Mouse (Mus musculus) midbrain, embryonic 12.5 days (tissue): ENCODE measurements around the gene Opcml. TPM values are rescaled to one million over a fixed set of nuclear protein-coding genes. Genes with fewer than 3 reads are reported as not detected.

Experiments
- ATAC-seq: fragments of 200-750 bp; cut with Nextera tagmentation; 2 replicates; pipeline ENCODE4 v1.8.0; 2017; ENCODE audit warnings: low read depth, moderate TSS enrichment, moderate library complexity; ENCODE audit not compliant: low FRiP score
- H3K27ac ChIP-seq: fragments of 300-500 bp; sonication (generic); replicated peaks from 2 replicates; pipeline ENCODE4 v1.5.1; 2016; ENCODE audit warnings: mild to moderate bottlenecking
- H3K27me3 ChIP-seq: fragments of 300-500 bp; sonication (generic); 2 replicates; pipeline ENCODE4 v1.6.1; 2016; ENCODE audit warnings: mild to moderate bottlenecking
- H3K36me3 ChIP-seq: fragments of 300-500 bp; sonication (generic); 2 replicates; pipeline ENCODE4 v1.6.1; 2016
- H3K4me1 ChIP-seq: fragments of 300-500 bp; sonication (generic); 2 replicates; pipeline ENCODE4 v1.6.1; 2016
- H3K4me2 ChIP-seq: fragments of 300-500 bp; sonication (generic); replicated peaks from 2 replicates; pipeline ENCODE4 v1.6.1; 2016; ENCODE audit warnings: mild to moderate bottlenecking, moderate library complexity
- H3K4me3 ChIP-seq: fragments of 300-500 bp; sonication (generic); 2 replicates; pipeline ENCODE4 v1.5.1; 2016; ENCODE audit warnings: mild to moderate bottlenecking
- H3K9ac ChIP-seq: fragments of 300-500 bp; sonication (generic); replicated peaks from 2 replicates; pipeline ENCODE4 v1.6.1; 2016; ENCODE audit warnings: mild to moderate bottlenecking, moderate library complexity
- H3K9me3 ChIP-seq: fragments of 300-500 bp; sonication (generic); 2 replicates; pipeline ENCODE4 v1.6.1; 2016; ENCODE audit warnings: mild to moderate bottlenecking
- WGBS: fragments of 180-500 bp; shearing (Covaris S2); methylation state at CpG from one replicate; pipeline ENCODE4 v1.1.7; 2016; 5-methylcytosine and 5-hydroxymethylcytosine counted together
- polyA plus RNA-seq: library from polyadenylated mRNA; unstranded; fragments of >200 nt; fragmentation: Nextera tagmentation; extraction: Ambion mirVana; gene quantifications from 2 replicates; pipeline ENCODE4 v1.2.1, GENCODE M21; 2016

Gene Opcml
- polyA plus RNA-seq = 6.6 and 7.0 TPM in 2 replicates

DNA sequence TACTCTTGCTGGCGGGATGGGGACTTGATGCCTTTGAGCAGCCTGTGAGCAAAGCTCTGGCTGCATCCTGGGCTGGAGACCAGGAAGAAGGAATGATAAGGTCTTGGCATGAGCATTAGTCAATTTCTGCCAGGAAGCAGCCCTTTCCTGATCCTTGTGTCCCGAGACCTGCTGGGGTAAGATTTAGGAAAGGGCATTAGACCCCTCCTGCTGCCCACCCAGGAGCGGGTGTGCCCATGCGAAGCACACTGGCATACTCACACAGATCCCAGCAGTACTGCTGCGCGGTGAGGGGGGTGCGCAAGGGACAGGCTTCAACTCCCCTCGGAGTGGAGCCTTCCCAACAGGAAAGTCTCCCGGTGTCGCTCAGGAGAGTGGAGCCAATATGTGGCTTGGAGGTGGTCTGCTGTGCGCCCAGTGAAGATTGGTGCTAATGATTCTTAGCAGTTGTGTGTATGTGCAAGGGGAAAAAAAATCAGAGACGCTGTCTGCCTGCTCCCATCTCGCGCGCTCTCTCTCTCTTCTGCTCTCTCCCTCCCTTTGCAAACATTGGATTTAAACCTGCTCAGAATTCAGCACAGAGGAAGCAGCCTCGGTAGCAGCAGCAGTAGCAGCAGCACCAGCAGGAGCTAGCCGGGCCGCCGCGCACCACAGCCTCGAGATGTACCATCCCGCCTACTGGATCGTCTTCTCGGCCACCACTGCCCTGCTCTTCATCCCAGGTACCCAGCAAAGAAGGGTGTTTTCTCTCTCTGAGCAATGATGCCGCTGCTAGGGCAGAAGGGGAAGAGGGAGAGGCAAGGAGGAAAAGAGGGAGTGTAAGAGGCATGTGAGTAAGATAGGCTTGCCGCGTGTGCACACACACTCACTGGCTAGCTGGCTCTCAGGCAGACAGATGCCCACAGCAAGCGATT lies at the start of gene Opcml:
Gene Opcml, plus strand, starts transcription at position 51 of the 914 bp plus-strand sequence.
- ATAC-seq = peak; percentile 87
- H3K27ac ChIP-seq = peak within 1 kb of the TSS; percentile 61
- H3K4me1 ChIP-seq = peaks cover 12% of the 10 kb centered on the region; the same call in 1 of the 2 replicates
- H3K4me3 ChIP-seq = peak within 1 kb of the TSS; percentile 47
- under 1% methylated on average over 28 of the region's 28 CpGs for WGBS
- H3K36me3 ChIP-seq = no peaks in the 10 kb centered on the region
- no peaks in the 10 kb centered on the region for H3K9me3 ChIP-seq
- H3K4me2 ChIP-seq = peak within 1 kb of the TSS; percentile 76
- H3K9ac ChIP-seq = peak within 1 kb of the TSS; percentile 53
- H3K27me3 ChIP-seq = peaks cover 40% of the 10 kb centered on the region

- no peak for ATAC-seq
- 87% methylated on average over 1 of the region's 1 CpGs for WGBS
- no peaks in the 10 kb centered on the region for H3K9me3 ChIP-seq
- H3K27ac ChIP-seq = no peak overlapping the region
- no peaks in the 10 kb centered on the region for H3K36me3 ChIP-seq
- no peaks in the 10 kb centered on the region for H3K27me3 ChIP-seq
- no peak overlapping the region for H3K9ac ChIP-seq
- no peak overlapping the region for H3K4me2 ChIP-seq
- no peak overlapping the region for H3K4me3 ChIP-seq
- H3K4me1 ChIP-seq = no peaks in the 10 kb centered on the region
Observed at GRCm38 (mm10) chr9:27758709-27759108, 31.9 kb upstream of the Opcml start.

DNA sequence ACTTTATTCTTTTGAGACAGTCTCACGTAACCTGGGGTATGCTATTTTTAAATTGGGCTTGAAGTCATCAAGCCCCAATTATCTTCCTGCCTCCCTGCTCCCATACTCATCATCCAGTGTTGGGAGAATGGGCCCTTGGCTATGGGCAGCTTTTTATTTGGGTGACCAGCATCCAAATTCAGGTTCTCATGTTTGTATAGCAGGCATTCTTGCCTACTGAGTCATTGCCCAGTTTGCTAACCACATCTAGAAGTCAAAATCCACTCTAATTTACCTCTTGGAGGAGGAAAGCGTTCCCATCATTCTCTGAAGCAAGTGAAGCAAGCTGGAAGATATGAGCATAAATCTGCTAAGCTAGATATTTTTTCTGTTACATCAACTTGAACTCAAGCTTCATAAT lies 29.4 kb upstream of the Opcml start:
- Histone ChIP-seq H3K4me1 (no peaks in the 10 kb centered on the region), H3K4me2 (no peak overlapping the region), H3K4me3 (no peak overlapping the region), H3K9ac (no peak overlapping the region), H3K9me3 (no peaks in the 10 kb centered on the region), H3K27me3 (no peaks in the 10 kb centered on the region), H3K36me3 (no peaks in the 10 kb centered on the region), H3K27ac (no peak overlapping the region)
- WGBS = 89% methylated on average over 2 of the region's 2 CpGs
- ATAC-seq = no peak

- WGBS = 84% methylated on average over 3 of the region's 3 CpGs
- no peaks in the 10 kb centered on the region for H3K36me3 ChIP-seq
- H3K27ac ChIP-seq = no peak overlapping the region
- H3K9me3 ChIP-seq = no peaks in the 10 kb centered on the region
- no peak overlapping the region for H3K9ac ChIP-seq
- H3K4me2 ChIP-seq = no peak overlapping the region
- H3K4me3 ChIP-seq = no peak overlapping the region
- no peaks in the 10 kb centered on the region for H3K27me3 ChIP-seq
- no peak for ATAC-seq
- H3K4me1 ChIP-seq = no peaks in the 10 kb centered on the region
Observed at GRCm38 (mm10) chr9:27766446-27766845, 24.1 kb upstream of the Opcml start.

GRCm38 (mm10) chr9:27767196-27767900 lies 23.2 kb upstream of the Opcml start:
- Histone ChIP-seq H3K9me3 (no peaks in the 10 kb centered on the region), H3K9ac (no peak overlapping the region), H3K36me3 (no peaks in the 10 kb centered on the region), H3K4me2 (no peak overlapping the region), H3K27ac (no peak overlapping the region), H3K27me3 (no peaks in the 10 kb centered on the region), H3K4me3 (no peak overlapping the region), H3K4me1 (no peaks in the 10 kb centered on the region)
- no peak for ATAC-seq
- 89% methylated on average over 8 of the region's 8 CpGs for WGBS

DNA sequence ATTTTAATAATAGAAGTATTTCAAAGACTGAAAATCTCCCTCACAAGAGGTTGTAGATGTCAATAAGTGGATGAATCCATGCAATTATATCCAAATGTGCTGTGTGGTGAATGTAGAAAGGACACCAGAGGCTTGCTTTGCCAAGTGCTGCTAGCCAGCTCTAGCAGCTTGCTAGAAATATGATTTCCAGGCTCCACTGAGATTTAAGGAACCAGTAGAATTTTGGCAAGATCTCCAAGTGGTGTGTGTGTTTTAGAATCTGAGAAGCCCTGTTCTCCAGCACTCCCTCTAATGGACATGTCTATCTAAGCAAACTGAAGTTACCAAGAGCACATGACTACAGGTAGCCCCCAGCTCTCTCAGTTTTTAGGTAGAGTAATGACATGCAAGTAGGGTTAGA lies 21.8 kb upstream of the Opcml start:
- Histone ChIP-seq H3K4me3 (no peak overlapping the region), H3K36me3 (no peaks in the 10 kb centered on the region), H3K27ac (no peak overlapping the region), H3K4me2 (no peak overlapping the region), H3K9me3 (no peaks in the 10 kb centered on the region), H3K4me1 (no peaks in the 10 kb centered on the region), H3K27me3 (no peaks in the 10 kb centered on the region), H3K9ac (no peak overlapping the region)
- ATAC-seq = no peak

DNA sequence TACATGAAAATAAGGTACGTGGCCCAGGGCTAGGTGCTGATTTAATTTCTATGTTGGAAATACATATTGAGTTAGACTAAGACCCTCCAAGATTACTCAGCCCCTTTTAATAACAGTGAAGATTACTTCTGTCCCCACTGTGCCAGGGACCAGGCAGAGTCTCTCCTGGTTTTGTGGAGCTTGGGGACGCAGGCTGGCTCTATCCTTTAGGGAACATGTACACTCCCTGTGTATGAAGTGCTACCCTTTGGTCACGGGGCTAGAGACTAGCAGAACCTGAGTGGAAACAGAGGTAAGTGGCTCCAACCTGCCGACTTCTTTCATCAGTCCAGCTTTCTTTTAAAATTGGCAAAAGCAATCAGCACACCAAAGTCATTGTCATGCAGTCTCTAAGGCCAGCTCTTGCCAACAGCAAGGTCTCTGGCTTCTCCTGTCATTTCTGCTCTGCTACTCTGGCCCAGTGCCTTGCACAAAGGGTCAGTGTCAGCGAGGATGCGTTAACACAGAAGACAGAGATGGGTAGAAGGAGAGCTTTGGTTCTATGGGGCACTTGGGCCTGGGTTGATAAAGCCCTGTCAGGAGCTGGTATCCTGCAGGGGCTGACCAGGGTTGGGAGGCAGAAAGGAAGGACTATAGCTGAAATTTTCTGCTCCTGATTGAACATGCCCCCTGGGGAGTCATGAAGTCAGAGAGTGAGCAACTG lies 9.1 kb upstream of the Opcml start:
- H3K4me2 ChIP-seq = no peak overlapping the region
- H3K36me3 ChIP-seq = no peaks in the 10 kb centered on the region
- peak; percentile 75 for ATAC-seq
- 50% methylated on average over 6 of the region's 6 CpGs for WGBS
- no peak overlapping the region for H3K4me3 ChIP-seq
- H3K4me1 ChIP-seq = peaks cover 8% of the 10 kb centered on the region
- 0 out of 2 replicates have a peak overlapping the region, but pooled peaks have one; percentile 30 for H3K27ac ChIP-seq
- H3K27me3 ChIP-seq = no peaks in the 10 kb centered on the region; the same call in 1 of the 2 replicates
- H3K9me3 ChIP-seq = no peaks in the 10 kb centered on the region
- H3K9ac ChIP-seq = no peak overlapping the region

DNA sequence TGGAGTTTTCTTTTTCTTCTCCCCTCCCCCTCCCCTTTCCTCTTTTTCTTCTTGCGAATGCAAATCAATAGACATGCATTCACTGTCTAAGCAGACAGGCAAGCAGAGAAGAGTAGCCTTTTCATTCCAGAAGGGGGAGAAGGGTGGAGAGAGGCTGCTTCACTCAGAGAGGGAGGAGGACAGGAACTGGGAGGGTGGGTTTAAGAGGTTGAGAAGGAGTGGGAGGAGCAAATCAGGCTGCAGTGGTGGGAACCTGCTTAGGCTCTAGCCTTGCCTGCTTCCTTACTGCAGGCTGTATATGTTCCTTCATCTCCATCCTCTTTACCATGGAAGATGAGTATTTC lies 8.6 kb upstream of the Opcml start:
- WGBS = 0% methylated on average over 1 of the region's 1 CpGs
- H3K4me1 ChIP-seq = peaks cover 8% of the 10 kb centered on the region

DNA sequence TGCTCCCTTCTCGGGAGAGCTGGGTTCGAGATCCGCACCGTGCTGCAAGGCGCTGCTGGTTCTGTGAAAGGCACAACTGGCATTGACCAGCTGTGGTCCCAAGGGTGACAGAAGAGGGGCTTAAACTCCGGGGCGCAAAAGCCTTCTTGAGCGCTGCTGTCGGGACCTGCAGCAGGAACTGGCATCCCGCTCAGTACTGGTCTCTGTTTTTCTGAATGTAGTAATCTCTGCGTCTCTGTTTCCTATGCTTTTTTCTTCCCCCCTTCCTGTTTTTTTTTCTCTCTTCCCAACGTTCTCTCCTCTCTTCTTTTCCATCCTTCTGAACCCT lies 1.0 kb downstream of the Opcml start:
- WGBS = 3% methylated on average over 12 of the region's 12 CpGs
- peak overlapping the region; percentile 61 for H3K27ac ChIP-seq
- ATAC-seq = no peak
- H3K4me1 ChIP-seq = peaks cover 12% of the 10 kb centered on the region; the same call in 1 of the 2 replicates
- peak overlapping the region; percentile 76 for H3K4me2 ChIP-seq
- H3K4me3 ChIP-seq = peak overlapping the region; percentile 47
- H3K27me3 ChIP-seq = peaks cover 40% of the 10 kb centered on the region
- H3K9ac ChIP-seq = peak overlapping the region; percentile 53
- H3K36me3 ChIP-seq = no peaks in the 10 kb centered on the region
- H3K9me3 ChIP-seq = no peaks in the 10 kb centered on the region

More for the DNA sequence above, 8.6 kb upstream of the Opcml start:
- Histone ChIP-seq H3K9ac (no peak overlapping the region), H3K4me2 (no peak overlapping the region), H3K9me3 (no peaks in the 10 kb centered on the region), H3K27ac (no peak overlapping the region), H3K36me3 (no peaks in the 10 kb centered on the region), H3K4me3 (no peak overlapping the region), H3K27me3 (no peaks in the 10 kb centered on the region; the same call in 1 of the 2 replicates)
- peak; percentile 91 for ATAC-seq

GRCm38 (mm10) chr9:27792226-27792625 lies 1.7 kb downstream of the Opcml start:
- ATAC-seq = no peak
- no peak overlapping the region for H3K27ac ChIP-seq
- H3K9me3 ChIP-seq = no peaks in the 10 kb centered on the region
- peaks cover 12% of the 10 kb centered on the region; the same call in 1 of the 2 replicates for H3K4me1 ChIP-seq
- 46% methylated on average over 2 of the region's 2 CpGs for WGBS
- H3K27me3 ChIP-seq = peaks cover 40% of the 10 kb centered on the region
- no peak overlapping the region for H3K9ac ChIP-seq
- H3K4me2 ChIP-seq = peak overlapping the region; percentile 76; the same call in 1 of the 2 replicates
- no peaks in the 10 kb centered on the region for H3K36me3 ChIP-seq
- H3K4me3 ChIP-seq = no peak overlapping the region

DNA sequence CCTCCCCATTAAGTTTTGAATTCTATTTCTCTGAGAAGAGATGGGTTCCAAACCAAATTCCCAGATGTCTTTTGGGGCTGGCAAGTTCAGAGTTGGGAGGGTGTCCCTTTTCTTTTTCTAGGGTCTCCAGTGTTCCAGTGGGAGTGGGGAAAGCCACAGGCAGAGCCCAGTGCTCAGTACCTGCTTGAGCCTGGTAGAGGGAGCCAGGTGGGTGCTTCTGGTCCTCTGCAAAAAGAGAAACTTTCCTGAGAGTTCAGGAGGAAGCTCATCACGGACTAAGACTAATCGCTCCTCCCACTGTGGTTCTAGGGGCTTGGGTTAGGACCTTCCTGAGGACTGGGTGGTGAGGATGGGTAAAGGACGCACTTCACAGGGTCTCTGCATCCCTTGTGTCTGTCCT lies 2.4 kb downstream of the Opcml start:
- Histone ChIP-seq H3K9me3 (no peaks in the 10 kb centered on the region), H3K9ac (no peak overlapping the region), H3K27me3 (peaks cover 40% of the 10 kb centered on the region), H3K27ac (no peak overlapping the region), H3K4me2 (no peak overlapping the region), H3K4me3 (no peak overlapping the region), H3K36me3 (no peaks in the 10 kb centered on the region), H3K4me1 (peaks cover 12% of the 10 kb centered on the region; the same call in 1 of the 2 replicates)
- ATAC-seq = no peak
- WGBS = 80% methylated on average over 3 of the region's 3 CpGs

DNA sequence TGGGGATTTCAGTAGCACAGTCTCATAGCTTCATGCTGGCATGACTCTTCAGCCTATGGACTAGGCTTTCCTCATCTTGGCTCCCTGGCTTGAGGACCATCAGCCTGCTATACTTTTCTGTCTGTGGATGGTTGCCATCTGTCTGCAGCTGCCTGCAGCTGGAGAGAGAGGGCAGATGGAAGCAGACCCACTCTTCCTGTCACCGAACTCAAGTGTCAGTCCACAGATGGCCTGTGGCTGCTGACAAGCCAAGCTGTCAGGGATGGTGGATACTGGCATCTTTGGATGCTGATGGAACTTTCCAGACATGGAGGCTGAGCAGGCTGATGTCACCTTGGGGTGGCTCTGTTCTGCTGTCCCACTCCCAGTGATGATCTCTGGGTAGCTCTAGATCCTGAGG lies 6.0 kb downstream of the Opcml start:
- Histone ChIP-seq H3K4me2 (no peak overlapping the region), H3K36me3 (no peaks in the 10 kb centered on the region), H3K27me3 (peaks cover 19% of the 10 kb centered on the region), H3K4me1 (0 out of 2 replicates have a peak, but pooled peaks cover 4% of the 10 kb centered on the region), H3K9me3 (no peaks in the 10 kb centered on the region), H3K4me3 (no peak overlapping the region), H3K9ac (no peak overlapping the region), H3K27ac (no peak overlapping the region)
- no peak for ATAC-seq
- 100% methylated on average over 1 of the region's 1 CpGs for WGBS
